ENCODE assay signal across 8 mouse cellular contexts in genomic region chr5:118321719-118322455, GRCm38 (mm10).
DNase-seq lines count a peak whose midpoint lies in the region; ATAC-seq and TF ChIP-seq lines count a peak whose summit lies in the region.

No protein-coding gene starts in this region.

- H3K27ac ChIP-seq in embryonic facial prominence, embryonic 11.5 days (replicated peaks; ENCODE audit: low read depth, low read length) = peak overlapping the region; percentile 75
- H3K27ac ChIP-seq in hindbrain, postnatal 0 days = peak overlapping the region; percentile 20; the same call in 1 of the 2 replicates
- no peak overlapping the region for H3K27ac ChIP-seq in neural tube, embryonic 15.5 days (replicated peaks)

- ATAC-seq in embryonic facial prominence, embryonic 11.5 days (replicated peaks; ENCODE audit: insufficient number of reproducible peaks, low FRiP score, low TSS enrichment, low read depth) = peak; percentile 70; the same call in 1 of the 2 replicates
- ATAC-seq in hindbrain, postnatal 0 days = peak; percentile 64
- ATAC-seq in neural tube, embryonic 15.5 days (ENCODE audit: low FRiP score) = 0 out of 2 replicates have a peak, but pooled peaks have one; percentile 17

- 23% methylated on average over 18 of the region's 18 CpGs for WGBS in embryonic facial prominence, embryonic 11.5 days
- 16% methylated on average over 18 of the region's 18 CpGs for WGBS in hindbrain, postnatal 0 days
- WGBS in neural tube, embryonic 15.5 days = 14% methylated on average over 18 of the region's 18 CpGs

- DNase-seq in kidney, postnatal 4 days = peak; percentile 37 to 54
- no peak for DNase-seq in kidney, adult 9 months
- DNase-seq in embryonic facial prominence, embryonic 11.5 days (ENCODE audit: low spot score) = peak; percentile 81
- peak; percentile 73 for DNase-seq in hindbrain, postnatal 0 days (ENCODE audit: low spot score)
- DNase-seq in thymus, postnatal 10 days (ENCODE audit: low spot score in 2 of 2) = no peak
- DNase-seq in cerebellum, adult 11 months = no peak
- DNase-seq in kidney, postnatal 14 days = no peak

- no peaks in the 10 kb centered on the region for H3K27me3 ChIP-seq in embryonic facial prominence, embryonic 11.5 days (ENCODE audit: control insufficient read depth, insufficient read depth, low read length)
- no peaks in the 10 kb centered on the region for H3K27me3 ChIP-seq in hindbrain, postnatal 0 days (ENCODE audit: insufficient read depth, low read length)
- peaks cover 8% of the 10 kb centered on the region; the same call in 1 of the 2 replicates for H3K27me3 ChIP-seq in neural tube, embryonic 15.5 days (replicated peaks)

- no peak overlapping the region for H3K4me3 ChIP-seq in embryonic facial prominence, embryonic 11.5 days (ENCODE audit: low read depth, low read length)
- no peak overlapping the region for H3K4me3 ChIP-seq in hindbrain, postnatal 0 days (ENCODE audit: low read length)
- no peak overlapping the region for H3K4me3 ChIP-seq in neural tube, embryonic 15.5 days (replicated peaks)

- no peak overlapping the region for H3K9ac ChIP-seq in embryonic facial prominence, embryonic 11.5 days (replicated peaks; ENCODE audit: low read length)
- H3K9ac ChIP-seq in hindbrain, postnatal 0 days (replicated peaks; ENCODE audit: low read length) = no peak overlapping the region
- no peak overlapping the region for H3K9ac ChIP-seq in neural tube, embryonic 15.5 days (replicated peaks)

- no peaks in the 10 kb centered on the region for H3K9me3 ChIP-seq in embryonic facial prominence, embryonic 11.5 days (replicated peaks; ENCODE audit: control insufficient read depth, low read length)
- H3K9me3 ChIP-seq in hindbrain, postnatal 0 days (ENCODE audit: low read length) = no peaks in the 10 kb centered on the region
- no peaks in the 10 kb centered on the region for H3K9me3 ChIP-seq in neural tube, embryonic 15.5 days (replicated peaks)

- H3K4me2 ChIP-seq in embryonic facial prominence, embryonic 11.5 days (ENCODE audit: low read depth, low read length) = no peak overlapping the region
- no peak overlapping the region for H3K4me2 ChIP-seq in hindbrain, postnatal 0 days (ENCODE audit: low read depth, low read length)
- no peak overlapping the region for H3K4me2 ChIP-seq in neural tube, embryonic 15.5 days

- H3K4me1 ChIP-seq in embryonic facial prominence, embryonic 11.5 days (ENCODE audit: control insufficient read depth, insufficient read depth, low read length) = peaks cover 5% of the 10 kb centered on the region; the same call in 1 of the 2 replicates
- peaks cover 11% of the 10 kb centered on the region; the same call in 1 of the 2 replicates for H3K4me1 ChIP-seq in hindbrain, postnatal 0 days (ENCODE audit: insufficient read depth, low read length)
- peaks cover 22% of the 10 kb centered on the region for H3K4me1 ChIP-seq in neural tube, embryonic 15.5 days

- no peak for TF ChIP-seq CTCF in hindbrain, postnatal 0 days (IDR thresholded peaks at IDR 0.05; ENCODE audit: low read depth)

- H3K36me3 ChIP-seq in embryonic facial prominence, embryonic 11.5 days (replicated peaks; ENCODE audit: control insufficient read depth, insufficient read depth, low read depth, low read length) = no peaks in the 10 kb centered on the region
- no peaks in the 10 kb centered on the region for H3K36me3 ChIP-seq in hindbrain, postnatal 0 days (ENCODE audit: insufficient read depth, low read length)
- H3K36me3 ChIP-seq in neural tube, embryonic 15.5 days = no peaks in the 10 kb centered on the region

Comparison
In these comparisons a context has a peak if more than half of its experiments do, and no peak if none do; other contexts are left out.
1. DNase-seq: peak in kidney, postnatal 4 days (2 of 2), embryonic facial prominence, embryonic 11.5 days (single experiment) and hindbrain, postnatal 0 days (single experiment); none in kidney, adult 9 months (single experiment), thymus, postnatal 10 days (0 of 2), cerebellum, adult 11 months (single experiment) and kidney, postnatal 14 days (single experiment).
2. ATAC-seq: peak in every context shown above with its lines; median percentile 70 in embryonic facial prominence, embryonic 11.5 days; 64 in hindbrain, postnatal 0 days; 17 in neural tube, embryonic 15.5 days.